Mouse (Mus musculus) heart, embryonic 11.5 days (tissue): ENCODE results near the gene Efcc1. TPM values are rescaled to one million over a fixed set of nuclear protein-coding genes. Genes with fewer than 3 reads are reported as not detected.

Experiments used
- ATAC-seq: fragments of 200-750 bp; cut with Nextera tagmentation; replicated peaks from 2 replicates; pipeline ENCODE4 v1.8.0; 2017; ENCODE audit warnings: moderate library complexity; ENCODE audit not compliant: insufficient number of reproducible peaks, low FRiP score, low TSS enrichment
- H3K27ac ChIP-seq: fragments of 300-500 bp; sonication (generic); 2 replicates; pipeline ENCODE4 v1.5.1; 2014; ENCODE audit warnings: mild to moderate bottlenecking, low read depth, low read length
- H3K27me3 ChIP-seq: fragments of 300-500 bp; sonication (generic); 2 replicates; pipeline ENCODE4 v1.6.1; 2014; ENCODE audit warnings: mild to moderate bottlenecking, low read length, mixed read lengths; ENCODE audit not compliant: control insufficient read depth, insufficient read depth
- H3K36me3 ChIP-seq: fragments of 300-500 bp; sonication (generic); 2 replicates; pipeline ENCODE4 v1.6.1; 2014; ENCODE audit warnings: mild to moderate bottlenecking, low read length, moderate library complexity, mixed read lengths; ENCODE audit not compliant: control insufficient read depth, insufficient read depth
- H3K4me1 ChIP-seq: fragments of 300-500 bp; sonication (generic); 2 replicates; pipeline ENCODE4 v1.6.1; 2014; ENCODE audit warnings: low read length; ENCODE audit not compliant: control insufficient read depth, insufficient read depth
- H3K4me2 ChIP-seq: fragments of 300-500 bp; sonication (generic); 2 replicates; pipeline ENCODE4 v1.6.1; 2014; ENCODE audit warnings: mild to moderate bottlenecking, moderate library complexity
- H3K4me3 ChIP-seq: fragments of 300-500 bp; sonication (generic); 2 replicates; pipeline ENCODE4 v1.5.1; 2014; ENCODE audit warnings: low read depth, low read length
- H3K9ac ChIP-seq: fragments of 300-500 bp; sonication (generic); 2 replicates; pipeline ENCODE4 v1.6.1; 2014; ENCODE audit warnings: mild to moderate bottlenecking, low read depth, low read length, moderate library complexity
- H3K9me3 ChIP-seq: fragments of 300-500 bp; sonication (generic); replicated peaks from 2 replicates; pipeline ENCODE4 v1.6.1; 2016; ENCODE audit warnings: low read length; ENCODE audit not compliant: control insufficient read depth
- WGBS: fragments of 180-500 bp; shearing (Covaris S2); extraction: QIAGEN DNeasy Blood & Tissue Kit; methylation state at CpG from one replicate; pipeline ENCODE4 v1.1.7; 2014; ENCODE audit not compliant: insufficient replicate concordance; 5-methylcytosine and 5-hydroxymethylcytosine counted together
- polyA plus RNA-seq: library from polyadenylated mRNA; unstranded; fragments of >200 nt; fragmentation: Nextera tagmentation; extraction: Ambion mirVana; gene quantifications from 2 replicates; pipeline ENCODE4 v1.2.1, GENCODE M21; 2014

Efcc1 gene
- polyA plus RNA-seq: 0.25 TPM in 1 of 2 replicates, not detected in the other

DNA sequence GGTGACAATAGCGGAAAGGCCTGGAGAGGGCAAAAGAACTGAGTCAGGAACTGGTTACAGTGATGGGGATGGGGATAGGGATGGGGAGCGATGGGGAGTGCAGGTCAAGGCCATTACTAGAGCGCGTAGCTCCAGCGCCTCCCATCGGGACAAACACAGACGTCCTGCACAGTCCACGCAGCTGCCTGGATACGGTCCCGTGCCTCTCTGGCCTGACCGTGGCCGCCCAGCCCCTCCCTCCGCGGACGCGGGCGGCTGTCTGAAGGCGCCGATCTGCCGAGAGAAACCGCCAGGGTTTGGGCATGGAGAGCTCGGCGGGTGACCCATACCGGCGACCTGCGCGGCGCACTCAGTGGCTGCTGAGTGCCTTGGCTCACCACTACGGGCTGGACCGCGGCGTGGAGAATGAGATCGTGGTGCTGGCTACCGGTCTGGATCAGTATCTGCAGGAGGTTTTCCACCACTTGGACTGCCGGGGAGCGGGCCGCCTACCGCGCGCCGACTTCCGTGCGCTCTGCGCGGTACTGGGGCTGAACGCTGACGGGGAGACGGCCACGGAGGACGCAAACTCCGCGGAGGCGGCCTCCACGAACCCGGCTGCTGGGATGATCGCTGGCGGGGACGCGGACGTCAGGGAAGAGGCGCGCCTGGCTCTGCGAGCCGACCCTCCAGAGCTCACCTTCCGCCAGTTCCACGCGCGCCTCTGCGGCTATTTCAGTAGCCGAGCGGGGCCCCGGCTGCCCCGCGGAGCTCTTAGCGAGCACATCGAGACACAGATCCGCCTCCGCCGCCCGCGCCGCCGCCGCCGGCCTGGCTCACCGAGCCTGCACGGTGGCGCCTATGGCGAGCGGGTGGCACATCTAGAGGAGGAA, at the start of gene Efcc1:
Gene Efcc1, plus strand, starts transcription at position 279 of the 872 bp plus-strand sequence.
- Histone ChIP-seq H3K27me3 (peaks cover 60% of the 10 kb centered on the region), H3K9ac (peak within 1 kb of the TSS; percentile 65), H3K4me2 (peak within 1 kb of the TSS; percentile 98), H3K4me3 (peak within 1 kb of the TSS; percentile 64), H3K36me3 (no peaks in the 10 kb centered on the region), H3K9me3 (no peaks in the 10 kb centered on the region), H3K4me1 (peaks cover 22% of the 10 kb centered on the region), H3K27ac (no peak within 1 kb of the TSS)
- WGBS: under 1% methylated on average over 90 of the region's 90 CpGs
- peak; percentile 40 for ATAC-seq

DNA sequence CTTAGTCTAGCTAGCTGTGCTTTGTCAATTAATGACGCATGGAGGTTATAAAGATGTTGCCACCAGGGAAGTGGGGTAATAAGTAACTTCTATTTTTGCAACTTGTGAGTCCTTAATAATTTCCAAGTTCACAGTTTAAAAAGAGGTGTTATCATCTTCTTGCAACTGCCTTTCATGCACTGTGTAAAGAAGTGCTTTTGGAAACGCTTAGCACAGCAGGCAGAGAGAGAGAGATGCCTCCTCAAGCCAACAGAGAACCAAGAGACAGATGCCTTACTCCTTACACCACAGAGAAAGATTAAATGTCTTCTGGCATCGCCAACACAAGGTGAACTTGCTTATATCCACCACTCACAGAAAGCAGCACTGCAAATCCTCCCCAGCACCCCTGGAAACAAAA, 34.7 kb upstream of the Efcc1 start:
- Histone ChIP-seq H3K9me3 (no peaks in the 10 kb centered on the region), H3K36me3 (no peaks in the 10 kb centered on the region), H3K27me3 (no peaks in the 10 kb centered on the region), H3K4me1 (no peaks in the 10 kb centered on the region), H3K4me2 (no peak overlapping the region), H3K4me3 (no peak overlapping the region), H3K27ac (no peak overlapping the region), H3K9ac (no peak overlapping the region)
- ATAC-seq: no peak
- 68% methylated on average over 3 of the region's 3 CpGs for WGBS

DNA sequence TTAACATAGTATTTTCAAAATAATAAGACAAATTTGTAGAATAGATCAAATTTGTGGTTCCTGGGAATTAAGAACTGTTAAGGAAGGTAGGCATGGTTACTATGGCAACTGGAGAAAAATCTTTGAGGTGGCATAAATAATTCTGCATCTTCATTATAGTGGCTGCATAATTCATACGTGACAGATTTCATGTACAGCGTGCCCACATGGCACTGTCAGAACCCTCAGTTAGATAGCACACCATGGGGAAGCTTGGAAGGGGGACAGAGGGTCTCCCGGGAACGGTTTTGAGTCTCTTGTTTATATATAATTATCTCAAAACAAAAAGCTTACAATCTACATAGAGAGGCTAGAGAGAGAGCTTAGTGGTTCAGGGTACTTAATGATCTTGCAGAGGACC, 34.1 kb upstream of the Efcc1 start:
- H3K4me3 ChIP-seq: no peak overlapping the region
- H3K27me3 ChIP-seq: no peaks in the 10 kb centered on the region
- no peak overlapping the region for H3K9ac ChIP-seq
- no peak overlapping the region for H3K4me2 ChIP-seq
- ATAC-seq: no peak
- H3K36me3 ChIP-seq: no peaks in the 10 kb centered on the region
- no peaks in the 10 kb centered on the region for H3K4me1 ChIP-seq
- 86% methylated on average over 4 of the region's 4 CpGs for WGBS
- H3K9me3 ChIP-seq: no peaks in the 10 kb centered on the region
- H3K27ac ChIP-seq: no peak overlapping the region

DNA sequence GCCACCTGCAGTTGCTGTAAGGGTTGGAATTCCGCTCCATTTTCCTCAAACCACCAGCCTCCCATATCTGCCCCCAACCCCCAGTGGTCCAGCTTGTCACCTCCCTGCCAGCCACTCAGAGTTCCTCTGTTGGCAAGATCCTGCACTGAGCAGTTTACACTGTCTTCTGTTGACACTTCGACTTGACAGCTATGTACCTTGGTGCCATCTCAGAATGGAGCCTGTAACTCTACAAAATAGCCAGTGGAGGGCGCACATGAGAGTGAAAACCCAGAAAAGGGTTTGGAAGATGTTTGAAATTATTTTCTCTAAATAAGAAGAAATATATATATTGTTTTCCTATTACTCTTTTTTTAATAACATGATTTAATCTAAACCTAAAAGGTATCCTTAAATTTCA, 24.4 kb upstream of the Efcc1 start:
- no peaks in the 10 kb centered on the region for H3K36me3 ChIP-seq
- H3K27ac ChIP-seq: no peak overlapping the region
- H3K4me1 ChIP-seq: no peaks in the 10 kb centered on the region
- H3K27me3 ChIP-seq: 0 out of 2 replicates have a peak, but pooled peaks cover 3% of the 10 kb centered on the region
- H3K9me3 ChIP-seq: no peaks in the 10 kb centered on the region
- no peak overlapping the region for H3K4me3 ChIP-seq
- H3K9ac ChIP-seq: no peak overlapping the region
- WGBS: 40% methylated on average over 3 of the region's 3 CpGs
- no peak overlapping the region for H3K4me2 ChIP-seq
- no peak for ATAC-seq

DNA sequence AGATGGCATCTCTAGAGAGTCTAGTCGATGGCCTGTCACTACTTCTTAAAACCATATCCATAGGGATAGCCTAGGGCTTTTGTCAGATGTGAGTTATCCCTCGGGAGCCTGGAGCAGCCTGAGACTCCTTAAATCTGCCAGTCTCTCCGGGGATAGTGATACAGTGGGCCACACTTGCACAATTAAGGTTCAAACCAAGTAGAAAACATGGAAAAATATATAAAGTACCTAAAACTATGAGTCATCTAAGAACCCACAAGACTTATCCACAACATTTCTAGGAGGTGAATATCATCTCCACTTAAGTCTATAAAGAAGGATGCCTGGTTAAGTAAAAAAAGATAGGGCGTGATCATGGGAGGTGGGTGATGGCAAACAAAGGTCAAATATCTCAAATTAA, 18.4 kb upstream of the Efcc1 start:
- no peaks in the 10 kb centered on the region for H3K4me1 ChIP-seq
- no peak overlapping the region for H3K4me3 ChIP-seq
- no peak for ATAC-seq
- H3K27ac ChIP-seq: no peak overlapping the region
- peaks cover 3% of the 10 kb centered on the region; the same call in 1 of the 2 replicates for H3K27me3 ChIP-seq
- H3K4me2 ChIP-seq: no peak overlapping the region
- no peaks in the 10 kb centered on the region for H3K9me3 ChIP-seq
- H3K9ac ChIP-seq: no peak overlapping the region
- WGBS: 75% methylated on average over 4 of the region's 4 CpGs
- H3K36me3 ChIP-seq: no peaks in the 10 kb centered on the region

DNA sequence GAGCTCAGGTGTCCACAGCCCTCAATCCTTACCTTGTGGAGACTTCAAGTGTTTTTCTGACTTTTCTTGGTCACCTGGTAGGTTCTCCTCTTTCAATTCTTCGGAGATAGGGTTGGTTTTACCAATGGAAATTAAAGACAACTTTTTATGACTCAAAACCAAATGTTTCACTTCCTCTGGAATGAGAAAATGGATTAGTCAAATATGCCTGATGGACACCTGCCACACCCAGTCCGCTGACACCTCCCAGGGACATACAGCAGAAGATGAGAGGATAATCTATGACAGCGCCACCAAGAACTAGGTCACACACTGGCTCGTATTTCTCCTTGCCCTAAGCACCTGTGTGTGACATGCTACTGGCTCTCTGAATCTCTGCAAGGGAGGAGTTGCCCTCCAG, 16.6 kb upstream of the Efcc1 start:
- Histone ChIP-seq H3K4me1 (no peaks in the 10 kb centered on the region), H3K4me2 (no peak overlapping the region), H3K36me3 (no peaks in the 10 kb centered on the region), H3K9ac (no peak overlapping the region), H3K9me3 (no peaks in the 10 kb centered on the region), H3K4me3 (no peak overlapping the region), H3K27ac (no peak overlapping the region), H3K27me3 (peaks cover 2% of the 10 kb centered on the region; the same call in 1 of the 2 replicates)
- WGBS: 73% methylated on average over 4 of the region's 4 CpGs
- ATAC-seq: no peak

DNA sequence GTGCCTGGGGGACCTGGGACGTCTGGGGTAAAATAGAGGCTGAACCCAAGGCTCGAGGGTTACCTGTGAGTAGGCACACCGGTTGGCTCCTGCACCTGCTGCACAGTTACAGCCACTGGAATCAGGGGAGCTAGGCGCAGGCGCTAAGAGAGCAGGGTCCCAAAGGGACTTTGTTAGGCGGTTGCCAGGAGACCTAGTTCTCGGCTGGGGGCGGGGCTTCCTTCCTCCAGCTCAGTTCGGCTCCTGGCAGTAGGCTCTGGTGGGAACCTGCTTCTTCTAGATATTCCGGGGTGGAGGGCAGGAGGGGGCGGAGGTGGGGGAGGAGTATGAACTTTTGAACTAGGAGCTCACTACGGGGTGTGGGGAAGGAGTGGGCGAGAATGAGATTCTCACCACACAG, 8.0 kb upstream of the Efcc1 start:
- Histone ChIP-seq H3K9ac (no peak overlapping the region), H3K36me3 (no peaks in the 10 kb centered on the region), H3K4me1 (0 out of 2 replicates have a peak, but pooled peaks cover 4% of the 10 kb centered on the region), H3K27ac (no peak overlapping the region), H3K4me3 (no peak overlapping the region), H3K27me3 (no peaks in the 10 kb centered on the region), H3K9me3 (no peaks in the 10 kb centered on the region), H3K4me2 (0 out of 2 replicates have a peak overlapping the region, but pooled peaks have one; percentile 29)
- no peak; the same call in 1 of the 2 replicates for ATAC-seq
- 4% methylated on average over 13 of the region's 13 CpGs for WGBS

DNA sequence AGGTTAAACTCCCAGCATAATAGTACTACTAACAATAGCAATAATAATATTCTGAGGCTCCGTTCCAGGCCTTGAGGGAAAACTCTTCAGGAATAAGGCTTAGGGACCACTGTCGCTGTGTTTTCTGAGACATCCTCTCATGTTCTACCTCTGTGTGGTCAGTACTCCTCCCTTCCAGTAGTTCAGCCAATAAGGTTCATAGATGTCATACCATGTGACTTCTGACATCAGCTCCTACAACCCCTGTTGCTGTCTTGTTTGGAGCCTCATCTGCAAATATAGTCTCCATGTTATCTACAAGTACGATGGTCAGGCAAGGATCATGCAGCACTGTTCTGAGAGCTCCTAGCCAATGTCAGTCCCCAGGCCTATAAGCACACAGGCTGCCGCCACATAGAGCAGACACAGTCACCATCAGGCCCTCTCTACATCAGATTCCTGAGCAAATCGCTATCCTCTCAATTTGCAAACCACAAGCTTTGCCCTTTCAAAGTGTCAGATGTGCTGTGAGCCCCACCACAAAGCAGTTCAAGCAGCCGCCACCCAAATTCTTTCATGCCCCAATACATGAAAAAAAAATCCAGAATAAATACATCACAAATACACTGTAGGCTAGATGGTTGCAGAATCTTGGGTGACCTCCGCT, 5.3 kb upstream of the Efcc1 start:
- H3K9me3 ChIP-seq: no peaks in the 10 kb centered on the region
- no peak overlapping the region for H3K4me3 ChIP-seq
- ATAC-seq: no peak
- H3K36me3 ChIP-seq: no peaks in the 10 kb centered on the region
- H3K4me1 ChIP-seq: peaks cover 4% of the 10 kb centered on the region; the same call in 1 of the 2 replicates
- 72% methylated on average over 7 of the region's 7 CpGs for WGBS
- no peak overlapping the region for H3K4me2 ChIP-seq
- H3K9ac ChIP-seq: no peak overlapping the region
- H3K27me3 ChIP-seq: peaks cover 14% of the 10 kb centered on the region
- no peak overlapping the region for H3K27ac ChIP-seq
